Mouse (Mus musculus): ENCODE measurements around the gene Tbrg4.

The Tbrg4 gene

DNA sequence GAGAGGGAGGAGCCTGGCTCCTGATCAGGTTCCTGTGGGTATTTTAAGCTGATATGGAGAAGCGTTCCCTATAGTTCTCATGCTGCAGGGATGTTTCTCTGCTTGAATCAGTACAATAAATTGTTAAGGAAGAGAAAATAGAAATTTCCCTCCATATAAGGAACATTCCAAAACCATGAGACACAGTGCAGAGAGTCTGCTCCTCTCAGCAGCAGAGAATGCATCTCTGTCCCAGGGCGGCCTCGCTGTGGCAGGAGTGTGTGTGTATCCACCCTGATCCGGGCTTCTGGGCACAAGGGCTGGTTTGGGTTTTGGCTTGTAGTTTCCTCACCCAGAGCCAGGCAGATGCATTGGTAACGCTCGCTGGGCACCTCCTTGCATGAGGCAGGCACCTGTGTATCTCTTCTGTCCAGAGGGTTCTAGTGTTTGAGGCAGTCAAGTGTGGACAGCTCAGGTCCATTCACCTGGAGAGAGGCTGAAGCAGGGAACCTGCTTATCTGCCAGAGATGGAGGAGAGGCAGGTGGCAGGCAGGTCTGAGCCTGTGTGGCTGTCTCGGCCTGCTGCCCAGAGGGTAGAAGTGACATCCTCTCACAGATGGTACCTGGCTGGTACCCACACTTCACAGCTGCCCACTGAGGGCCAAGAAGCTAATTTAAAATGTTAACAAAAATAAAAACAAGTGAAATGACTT, 38.5 kb downstream of the Tbrg4 start:
- TF ChIP-seq GATA4 (IDR thresholded peaks at IDR 0.05; ENCODE audit: insufficient replicate concordance, low read length), result no peak

DNA sequence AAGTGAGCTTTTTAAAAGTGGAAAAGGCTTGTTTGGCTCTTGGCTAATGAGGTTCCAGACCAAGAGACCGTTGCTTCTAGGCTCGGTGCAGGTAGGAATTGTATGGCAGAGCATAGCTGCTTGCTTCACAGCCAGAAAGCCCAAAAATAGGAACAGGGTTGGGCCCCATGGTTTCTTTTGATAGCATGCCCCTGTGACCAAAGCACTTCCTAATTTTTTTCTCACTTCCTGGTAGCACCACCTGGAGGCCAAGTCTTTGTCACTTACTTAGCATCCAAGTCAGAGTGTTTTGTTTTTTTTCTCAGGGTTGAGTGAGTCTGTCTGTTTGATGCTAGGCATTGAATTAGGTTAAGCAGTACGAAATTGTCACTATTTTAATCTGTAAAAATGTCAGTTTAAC, 39.2 kb downstream of the Tbrg4 start:
- no peak for TF ChIP-seq GATA4 (IDR thresholded peaks at IDR 0.05; ENCODE audit: insufficient replicate concordance, low read length)

DNA sequence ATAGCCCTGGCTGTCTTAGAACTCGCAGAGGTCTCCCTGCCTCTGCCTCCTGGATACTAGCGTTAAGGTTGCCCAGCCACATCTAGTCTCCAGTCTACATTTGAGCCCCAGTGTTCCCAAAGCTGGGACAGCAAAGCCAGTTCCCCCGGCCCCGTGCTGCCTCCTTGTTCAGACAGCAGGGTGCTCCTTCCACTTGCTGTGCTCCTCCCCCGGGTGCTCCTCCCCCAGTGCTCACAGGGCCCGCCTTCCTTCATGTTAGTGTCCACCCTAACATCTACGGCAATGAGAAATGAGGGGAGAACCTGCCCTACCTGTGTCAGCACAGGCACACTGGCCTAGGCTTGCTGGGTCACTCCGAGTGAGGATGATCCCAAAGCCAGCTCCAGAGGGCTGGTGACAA, 40.1 kb downstream of the Tbrg4 start:
- no peak for TF ChIP-seq GATA4 (IDR thresholded peaks at IDR 0.05; ENCODE audit: insufficient replicate concordance, low read length)

DNA sequence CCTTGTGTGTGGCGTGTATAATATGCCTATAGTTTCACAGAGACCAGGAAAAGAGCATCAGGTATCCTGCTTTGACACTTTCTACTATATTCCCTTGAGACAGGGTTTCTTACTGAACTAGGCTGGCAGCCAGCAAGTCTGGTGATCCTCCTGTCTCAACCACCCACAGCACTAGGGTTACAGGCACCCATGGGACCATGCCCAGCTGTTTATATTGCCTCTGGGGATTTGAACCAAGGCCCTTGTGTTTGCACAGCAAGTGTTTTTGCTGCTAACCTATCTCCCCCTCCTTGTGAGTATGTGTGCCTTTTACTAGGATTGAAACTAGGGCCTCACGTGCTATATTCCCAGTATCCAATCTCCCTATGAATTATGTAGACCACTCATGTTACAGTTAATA, 44.3 kb downstream of the Tbrg4 start:
- no peak for TF ChIP-seq GATA4 (IDR thresholded peaks at IDR 0.05; ENCODE audit: insufficient replicate concordance, low read length)

DNA sequence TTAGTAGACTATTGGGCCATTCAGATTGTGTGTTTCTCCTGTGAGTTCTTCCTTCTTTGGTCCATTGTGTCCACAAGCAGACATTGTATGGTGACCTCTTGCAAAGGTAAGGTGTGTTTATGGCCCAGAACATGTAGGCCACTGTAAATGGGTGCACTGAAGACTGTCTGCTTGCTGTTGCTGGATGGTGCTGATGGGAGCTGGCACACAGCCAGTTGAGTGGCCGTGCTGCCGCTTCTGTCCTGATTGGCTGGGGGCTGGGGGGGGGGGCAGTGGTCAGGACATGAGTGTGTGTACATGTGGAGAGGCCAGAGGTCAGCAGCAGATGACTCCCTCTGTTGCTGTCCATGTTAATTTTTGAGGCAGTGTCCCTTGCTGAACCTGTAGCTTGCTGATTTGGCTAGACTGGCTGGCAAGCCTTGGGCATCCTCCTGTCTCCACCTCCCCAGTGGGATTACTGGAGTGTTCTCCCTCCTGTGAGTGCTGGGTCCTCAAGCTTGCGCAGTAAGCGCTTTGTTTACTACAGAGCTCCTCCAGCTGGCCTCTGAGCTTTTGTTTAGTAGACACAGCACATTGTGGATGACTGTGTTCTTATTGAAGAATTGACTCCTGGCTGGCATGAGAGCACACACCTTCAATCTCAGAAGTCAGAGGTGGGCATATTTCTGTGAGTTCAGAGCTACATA, 45.7 kb downstream of the Tbrg4 start:
- no peak for TF ChIP-seq GATA4 (IDR thresholded peaks at IDR 0.05; ENCODE audit: insufficient replicate concordance, low read length)

DNA sequence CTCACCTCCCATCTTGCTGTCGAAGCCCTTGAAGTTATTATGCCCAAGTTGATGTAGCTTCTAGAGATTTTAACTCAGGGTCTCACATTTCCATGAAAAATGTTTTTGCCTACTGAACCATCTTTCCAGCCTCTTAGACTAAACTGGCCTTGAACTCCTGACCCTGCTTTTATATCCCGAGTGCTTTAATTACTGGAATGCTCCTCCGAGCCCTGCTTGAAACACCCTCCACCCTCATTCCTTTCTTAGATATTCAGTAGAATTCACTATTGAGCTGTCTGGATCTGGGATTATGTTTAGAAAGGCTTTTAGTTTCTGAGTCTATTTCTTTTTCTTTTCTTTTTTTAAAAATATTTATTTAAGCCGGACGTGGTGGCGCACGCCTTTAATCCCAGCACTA, 46.5 kb downstream of the Tbrg4 start:
- TF ChIP-seq GATA4 (IDR thresholded peaks at IDR 0.05; ENCODE audit: insufficient replicate concordance, low read length), result no peak

DNA sequence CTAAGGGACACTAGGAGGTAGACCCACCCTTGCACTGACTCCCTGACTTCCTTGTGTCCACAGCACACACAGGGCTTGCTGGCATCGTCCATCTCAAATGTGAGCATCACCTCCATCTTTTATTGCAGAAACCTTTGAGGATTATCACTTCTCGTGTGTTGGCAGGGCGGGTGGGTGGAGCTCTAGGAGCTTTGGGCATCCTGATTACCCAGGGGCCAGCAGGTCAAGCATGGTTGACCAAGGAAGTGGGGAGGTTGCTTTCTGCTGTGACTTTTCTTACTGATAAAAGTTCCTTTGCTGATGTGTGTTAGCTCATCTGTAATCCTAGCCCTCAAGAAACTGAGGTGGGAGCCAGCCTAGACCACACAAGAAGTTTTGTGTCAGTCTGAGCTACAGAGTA, 49.7 kb downstream of the Tbrg4 start:
- no peak for TF ChIP-seq GATA4 (IDR thresholded peaks at IDR 0.05; ENCODE audit: insufficient replicate concordance, low read length)

DNA sequence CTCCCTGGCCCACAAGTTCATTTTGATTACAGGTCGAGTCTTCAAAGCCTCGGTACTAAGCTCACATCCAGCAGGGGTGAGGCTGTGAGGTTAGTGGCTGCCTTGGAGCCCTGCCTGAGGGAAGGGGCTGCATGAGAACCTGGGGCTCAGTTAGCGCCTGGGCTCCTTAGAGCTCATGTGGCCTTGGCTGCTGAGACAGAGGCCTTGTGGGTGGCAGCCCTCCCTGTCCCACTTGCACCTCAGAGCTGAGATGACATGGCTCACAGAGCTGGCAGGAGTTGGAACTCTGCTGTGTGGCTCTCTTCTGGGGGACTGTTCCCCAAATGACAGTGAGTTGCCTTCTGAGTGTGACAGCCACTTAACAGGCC, 56.5 kb downstream of the Tbrg4 start:
- TF ChIP-seq GATA4 (IDR thresholded peaks at IDR 0.05; ENCODE audit: insufficient replicate concordance, low read length), result no peak

DNA sequence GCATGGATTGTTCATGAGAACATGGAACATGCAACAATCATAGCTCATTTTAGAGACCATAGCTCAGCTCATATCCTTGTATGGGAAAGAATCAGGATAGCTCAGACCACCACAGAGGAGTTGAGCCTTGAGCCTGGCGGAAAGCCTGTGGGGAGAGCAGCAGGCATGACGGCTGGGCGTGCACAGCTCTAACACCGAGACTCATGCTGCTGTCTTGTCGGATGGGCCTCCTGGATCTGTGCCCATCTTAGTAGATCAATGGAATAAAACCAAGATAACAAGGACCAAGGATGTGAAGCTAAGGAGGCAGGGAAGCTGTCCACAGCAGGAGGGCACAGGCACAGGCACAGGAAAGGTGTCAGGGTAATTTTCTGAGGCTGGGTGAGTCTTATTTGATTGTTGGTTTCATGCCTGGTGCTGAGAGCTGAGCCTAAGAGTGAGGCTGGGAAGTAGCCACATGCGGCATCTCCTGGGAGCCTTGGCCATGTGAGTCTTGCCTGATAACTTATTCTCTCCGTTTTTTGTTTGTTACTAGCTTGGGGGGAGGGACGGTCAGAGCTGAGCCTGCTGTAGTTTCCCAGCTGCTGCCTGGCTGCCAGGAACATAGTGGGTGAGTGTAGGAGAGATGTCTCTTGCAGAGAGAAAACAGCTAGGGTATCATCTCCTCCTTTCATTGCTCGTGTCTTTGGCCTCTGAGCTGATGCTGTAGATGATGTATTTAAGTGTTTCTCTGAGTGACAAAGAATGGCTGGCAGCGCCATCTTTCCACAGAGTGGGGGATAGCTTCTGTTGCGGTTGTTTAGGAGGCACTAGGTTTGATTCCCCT, 57.1 kb downstream of the Tbrg4 start:
- no peak for TF ChIP-seq GATA4 (IDR thresholded peaks at IDR 0.05; ENCODE audit: insufficient replicate concordance, low read length)

DNA sequence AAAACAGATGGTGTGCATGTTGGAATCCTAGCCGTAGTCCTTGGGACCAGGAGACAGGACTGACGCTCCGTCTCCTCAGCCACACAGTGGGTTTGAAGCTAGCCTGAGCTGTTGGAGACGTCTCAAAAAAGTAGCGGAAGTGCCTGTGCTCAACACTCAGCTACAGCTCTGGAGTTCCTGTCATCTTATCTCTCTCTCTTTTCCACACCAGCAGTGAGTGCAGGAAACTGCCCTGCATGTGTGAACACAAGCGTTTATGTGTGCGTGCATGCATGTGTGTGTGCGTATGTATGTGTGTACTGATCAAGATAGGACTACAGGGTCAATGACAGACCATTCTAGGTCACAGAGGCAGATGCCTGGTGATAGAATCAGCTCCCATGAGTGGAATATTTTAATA, 57.9 kb downstream of the Tbrg4 start:
- TF ChIP-seq GATA4 (IDR thresholded peaks at IDR 0.05; ENCODE audit: insufficient replicate concordance, low read length), result peak; percentile 38; the same call in 1 of the 2 replicates

DNA sequence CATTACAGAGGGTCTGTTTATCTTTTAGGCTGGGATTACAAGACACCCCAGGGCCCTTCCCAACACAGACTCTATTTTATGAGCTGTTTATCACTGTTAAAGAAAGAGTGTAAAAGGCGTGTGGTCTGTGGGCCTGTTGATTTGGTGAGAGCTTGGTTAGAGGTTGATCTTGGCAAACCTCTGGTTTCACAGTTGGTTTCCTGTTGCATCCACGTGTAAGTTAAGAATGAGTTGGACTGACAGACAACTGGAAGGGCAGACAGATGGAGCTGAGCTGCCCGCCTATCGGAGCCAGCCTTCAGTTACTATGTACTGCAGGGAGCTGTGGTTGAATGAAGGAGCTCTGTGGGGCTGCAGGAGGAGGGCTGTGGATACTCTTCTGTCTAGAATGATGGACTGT, 59.4 kb downstream of the Tbrg4 start:
- no peak for TF ChIP-seq GATA4 (IDR thresholded peaks at IDR 0.05; ENCODE audit: insufficient replicate concordance, low read length)

All from liver, adult (tissue).